Mouse (Mus musculus): Measurements from ENCODE around the gene Map2k2. TPM values are rescaled to one million over a fixed set of nuclear protein-coding genes. Genes with fewer than 3 reads are reported as not detected.
A peak's percentile ranks its signal among the peaks of the same experiment; 100 is the strongest.

Gene Map2k2
- polyA plus RNA-seq, 1 experiment from 2014 or later = 111 TPM

DNA sequence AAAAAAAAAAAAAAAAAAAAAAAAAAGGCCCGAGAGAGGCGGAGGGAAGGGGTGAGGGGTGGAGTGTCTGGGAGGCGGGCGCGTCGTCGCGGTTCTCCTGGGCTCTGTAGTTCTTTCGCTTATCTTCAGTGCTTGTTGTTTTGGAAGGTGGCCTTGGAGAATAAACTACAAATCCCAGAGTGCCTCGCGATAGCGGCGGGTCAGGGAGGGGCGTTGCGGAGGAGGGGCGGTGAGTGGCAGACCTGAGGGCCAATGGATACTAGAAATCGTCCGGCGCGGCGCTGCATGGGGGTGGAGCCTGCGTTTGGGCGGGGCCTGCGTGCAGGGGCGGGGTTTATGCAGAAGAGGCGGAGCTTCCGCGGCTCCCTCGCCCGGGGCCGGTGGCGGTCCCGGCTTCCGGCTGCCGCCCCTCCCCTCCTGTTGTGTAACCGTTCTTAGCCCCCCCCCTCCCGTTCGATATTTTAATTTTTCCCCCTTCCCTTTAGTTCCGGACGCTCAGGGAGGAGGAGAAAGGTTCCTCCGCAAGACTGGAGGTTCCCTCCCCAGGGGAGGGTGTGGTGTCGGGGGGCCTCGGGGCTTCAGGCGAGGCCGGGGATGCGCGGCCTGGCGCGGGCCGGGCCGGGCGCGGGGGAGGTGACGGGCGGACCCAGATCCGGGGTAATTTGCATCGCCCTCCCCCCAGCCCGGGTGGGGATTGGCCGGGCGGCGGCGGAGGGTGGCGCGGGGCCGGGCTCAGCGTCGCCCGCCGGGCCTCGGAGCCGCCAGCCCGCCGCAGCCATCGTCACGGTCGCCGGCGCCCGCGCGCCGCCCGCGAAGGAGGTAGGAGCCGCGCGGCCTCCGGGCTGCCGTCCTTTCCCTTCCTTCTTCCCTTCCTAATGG lies 31.8 kb downstream of the Map2k2 start:
- Histone ChIP-seq H3K36me3 (replicated peaks) (peaks cover 27% of the 10 kb centered on the region), H3K4me2 (peak overlapping the region; percentile 95), H3K27me3 (no peaks in the 10 kb centered on the region), H3K9ac (peak overlapping the region; percentile 99), H3K4me3 (replicated peaks) (peak overlapping the region; percentile 86), H3K4me1 (replicated peaks) (peaks cover 75% of the 10 kb centered on the region), H3K9me3 (replicated peaks) (no peaks in the 10 kb centered on the region), H3K27ac (replicated peaks) (peak overlapping the region; percentile 99)
- peak; percentile 75 for ATAC-seq (ENCODE audit: insufficient read depth)
- under 1% methylated on average over 74 of the region's 89 CpGs for WGBS (ENCODE audit: insufficient replicate concordance)

DNA sequence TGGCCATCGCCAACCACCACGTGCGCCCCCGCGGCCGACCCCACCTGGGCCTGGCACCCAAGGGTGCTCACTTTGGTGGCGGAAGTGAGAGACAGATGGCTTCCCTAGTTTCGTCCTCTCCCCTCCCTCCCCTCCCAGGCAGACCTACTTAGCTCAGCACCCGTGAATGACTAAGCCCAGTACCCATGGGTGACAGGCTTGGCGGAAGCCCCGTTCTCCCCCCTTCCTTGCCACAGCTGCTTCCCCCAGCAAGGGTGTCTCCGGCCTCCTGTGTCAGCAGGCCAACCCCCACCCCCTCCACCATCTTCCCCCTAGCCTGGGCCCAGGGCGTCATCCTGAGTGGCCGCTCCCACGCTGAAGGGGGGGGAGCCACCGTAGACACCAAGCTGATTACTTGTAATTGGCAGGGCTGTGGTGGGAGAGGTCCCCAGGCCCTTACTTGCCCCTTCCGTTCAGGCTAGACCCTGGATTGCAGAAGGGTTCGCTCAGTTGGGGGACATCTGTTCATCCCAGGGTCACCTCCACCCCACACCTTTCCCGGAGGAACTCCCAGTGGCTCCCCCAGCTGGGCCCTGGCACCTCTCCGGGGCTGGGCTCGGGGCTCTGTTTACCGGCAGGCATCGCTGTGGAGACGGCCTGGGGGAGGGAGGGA lies 32.5 kb downstream of the Map2k2 start:
- 0% methylated on average over 24 of the region's 24 CpGs for WGBS (ENCODE audit: insufficient replicate concordance)
- Histone ChIP-seq H3K27ac (replicated peaks) (peak overlapping the region; percentile 88), H3K4me3 (replicated peaks) (peak overlapping the region; percentile 86), H3K9me3 (replicated peaks) (no peaks in the 10 kb centered on the region), H3K4me2 (peak overlapping the region; percentile 92), H3K36me3 (replicated peaks) (peaks cover 35% of the 10 kb centered on the region), H3K27me3 (no peaks in the 10 kb centered on the region), H3K4me1 (replicated peaks) (peaks cover 78% of the 10 kb centered on the region), H3K9ac (peak overlapping the region; percentile 84)
- ATAC-seq (ENCODE audit: insufficient read depth) = no peak

DNA sequence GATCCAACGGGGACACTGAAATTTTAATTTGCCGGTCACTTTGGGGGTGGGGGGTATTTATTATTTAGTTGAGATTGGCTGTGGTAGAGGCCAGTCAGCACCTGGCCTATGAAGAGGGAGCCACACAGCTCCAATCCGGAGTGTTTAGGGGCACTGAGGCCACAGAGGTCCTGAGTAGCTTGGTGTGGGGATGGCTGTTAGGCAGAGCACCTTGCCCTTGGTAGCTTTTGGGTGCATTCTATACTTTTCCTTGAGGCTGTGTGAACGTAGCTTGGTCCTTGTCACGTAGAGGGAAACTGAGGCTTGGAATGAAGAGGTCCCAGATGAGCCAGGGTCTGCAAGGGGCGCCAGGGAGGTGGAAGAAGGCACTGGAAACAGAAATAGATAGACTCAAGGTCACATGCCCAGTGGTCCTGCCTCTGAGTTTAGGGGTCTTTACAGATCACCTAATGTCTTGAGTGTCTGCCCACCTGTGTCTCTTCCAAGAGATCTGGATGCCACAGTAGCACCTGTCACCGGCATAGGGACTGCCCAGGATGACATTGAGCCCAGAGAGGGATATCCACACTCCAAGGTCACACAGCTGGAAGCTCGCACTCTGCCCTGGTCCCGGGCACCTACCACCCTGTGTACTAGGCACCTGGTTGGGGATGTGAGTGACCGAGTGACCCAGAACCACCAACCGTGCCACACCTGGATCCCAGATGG lies 33.3 kb downstream of the Map2k2 start:
- peak overlapping the region; percentile 92 for H3K4me2 ChIP-seq
- H3K9me3 ChIP-seq (replicated peaks) = no peaks in the 10 kb centered on the region
- H3K4me3 ChIP-seq (replicated peaks) = peak overlapping the region; percentile 86
- H3K27ac ChIP-seq (replicated peaks) = peak overlapping the region; percentile 88
- peaks cover 42% of the 10 kb centered on the region for H3K36me3 ChIP-seq (replicated peaks)
- peak overlapping the region; percentile 84 for H3K9ac ChIP-seq
- no peaks in the 10 kb centered on the region for H3K27me3 ChIP-seq
- ATAC-seq (ENCODE audit: insufficient read depth) = no peak
- peaks cover 78% of the 10 kb centered on the region for H3K4me1 ChIP-seq (replicated peaks)
- 46% methylated on average over 11 of the region's 11 CpGs for WGBS (ENCODE audit: insufficient replicate concordance)

GRCm38 (mm10) chr10:81139529-81139846 lies 33.8 kb downstream of the Map2k2 start:
- Histone ChIP-seq H3K9me3 (replicated peaks) (no peaks in the 10 kb centered on the region), H3K27ac (replicated peaks) (peak overlapping the region; percentile 88), H3K36me3 (replicated peaks) (peaks cover 47% of the 10 kb centered on the region), H3K27me3 (no peaks in the 10 kb centered on the region), H3K4me3 (replicated peaks) (peak overlapping the region; percentile 86), H3K4me1 (replicated peaks) (peaks cover 78% of the 10 kb centered on the region), H3K9ac (peak overlapping the region; percentile 84), H3K4me2 (peak overlapping the region; percentile 92)
- WGBS (ENCODE audit: insufficient replicate concordance) = 53% methylated on average over 4 of the region's 4 CpGs
- ATAC-seq (ENCODE audit: insufficient read depth) = no peak

- 31% methylated on average over 8 of the region's 8 CpGs for WGBS (ENCODE audit: insufficient replicate concordance)
- H3K27me3 ChIP-seq = no peaks in the 10 kb centered on the region
- peak overlapping the region; percentile 92 for H3K4me2 ChIP-seq
- peaks cover 78% of the 10 kb centered on the region for H3K4me1 ChIP-seq (replicated peaks)
- H3K9ac ChIP-seq = peak overlapping the region; percentile 84
- no peak for ATAC-seq (ENCODE audit: insufficient read depth)
- H3K4me3 ChIP-seq (replicated peaks) = peak overlapping the region; percentile 86
- peaks cover 52% of the 10 kb centered on the region for H3K36me3 ChIP-seq (replicated peaks)
- no peaks in the 10 kb centered on the region for H3K9me3 ChIP-seq (replicated peaks)
- peak overlapping the region; percentile 88 for H3K27ac ChIP-seq (replicated peaks)
Observed at GRCm38 (mm10) chr10:81140005-81140404, 34.3 kb downstream of the Map2k2 start.

GRCm38 (mm10) chr10:81140717-81141454 lies 35.2 kb downstream of the Map2k2 start:
- Histone ChIP-seq H3K4me3 (replicated peaks) (peak overlapping the region; percentile 86), H3K27ac (replicated peaks) (peak overlapping the region; percentile 88), H3K4me1 (replicated peaks) (peaks cover 78% of the 10 kb centered on the region), H3K4me2 (peak overlapping the region; percentile 92), H3K36me3 (replicated peaks) (peaks cover 61% of the 10 kb centered on the region), H3K27me3 (no peaks in the 10 kb centered on the region), H3K9ac (peak overlapping the region; percentile 84), H3K9me3 (replicated peaks) (no peaks in the 10 kb centered on the region)
- no peak for ATAC-seq (ENCODE audit: insufficient read depth)
- WGBS (ENCODE audit: insufficient replicate concordance) = 42% methylated on average over 10 of the region's 10 CpGs

GRCm38 (mm10) chr10:81141455-81142210 lies 35.9 kb downstream of the Map2k2 start:
- Histone ChIP-seq H3K4me1 (replicated peaks) (peaks cover 85% of the 10 kb centered on the region), H3K27ac (replicated peaks) (peak overlapping the region; percentile 88), H3K4me3 (replicated peaks) (peak overlapping the region; percentile 86), H3K4me2 (peak overlapping the region; percentile 92), H3K9ac (peak overlapping the region; percentile 84), H3K36me3 (replicated peaks) (peaks cover 69% of the 10 kb centered on the region), H3K27me3 (no peaks in the 10 kb centered on the region), H3K9me3 (replicated peaks) (no peaks in the 10 kb centered on the region)
- ATAC-seq (ENCODE audit: insufficient read depth) = no peak
- 70% methylated on average over 7 of the region's 7 CpGs for WGBS (ENCODE audit: insufficient replicate concordance)

- Histone ChIP-seq H3K4me1 (replicated peaks) (peaks cover 91% of the 10 kb centered on the region), H3K4me2 (peak overlapping the region; percentile 92; the same call in 1 of the 2 replicates), H3K4me3 (replicated peaks) (0 out of 2 replicates have a peak overlapping the region, but pooled peaks have one; percentile 5), H3K27ac (replicated peaks) (peak overlapping the region; percentile 88; the same call in 1 of the 2 replicates), H3K27me3 (no peaks in the 10 kb centered on the region), H3K9ac (peak overlapping the region; percentile 11; the same call in 1 of the 2 replicates), H3K36me3 (replicated peaks) (peaks cover 78% of the 10 kb centered on the region), H3K9me3 (replicated peaks) (no peaks in the 10 kb centered on the region)
- ATAC-seq (ENCODE audit: insufficient read depth) = no peak
- WGBS (ENCODE audit: insufficient replicate concordance) = 55% methylated on average over 5 of the region's 5 CpGs
Observed at GRCm38 (mm10) chr10:81142551-81142981, 36.9 kb downstream of the Map2k2 start.

DNA sequence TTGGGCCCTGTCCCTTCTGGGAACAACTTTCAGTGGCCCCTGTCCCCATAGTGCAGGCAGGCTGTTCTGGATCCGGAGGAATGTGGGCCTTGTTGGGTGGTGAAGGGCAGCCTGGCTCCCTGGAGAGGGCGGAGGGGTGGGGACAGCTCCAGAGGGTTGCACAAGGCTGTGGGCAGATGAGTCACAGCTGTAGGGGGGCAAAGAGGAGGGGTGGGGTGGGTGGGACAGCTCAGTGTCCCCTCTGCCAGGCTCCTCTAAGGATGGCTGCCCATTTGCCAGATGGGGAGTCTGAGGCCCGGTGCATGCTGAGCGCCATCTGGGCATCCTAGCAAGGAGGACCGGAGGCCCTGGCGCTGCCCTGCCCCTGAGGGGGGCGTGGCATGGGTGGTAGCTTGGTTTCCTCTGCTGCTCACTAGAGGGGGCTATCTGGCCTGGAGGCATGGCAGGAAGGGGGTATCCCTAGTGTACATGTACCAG lies 37.5 kb downstream of the Map2k2 start:
- Histone ChIP-seq H3K4me1 (replicated peaks) (peaks cover 93% of the 10 kb centered on the region), H3K9ac (no peak overlapping the region), H3K9me3 (replicated peaks) (no peaks in the 10 kb centered on the region), H3K27me3 (no peaks in the 10 kb centered on the region), H3K4me3 (replicated peaks) (no peak overlapping the region), H3K4me2 (0 out of 2 replicates have a peak overlapping the region, but pooled peaks have one; percentile 92), H3K36me3 (replicated peaks) (peaks cover 84% of the 10 kb centered on the region), H3K27ac (replicated peaks) (no peak overlapping the region; the same call in 1 of the 2 replicates)
- 79% methylated on average over 7 of the region's 7 CpGs for WGBS (ENCODE audit: insufficient replicate concordance)
- ATAC-seq (ENCODE audit: insufficient read depth) = no peak

All from liver, embryonic 15.5 days (tissue).